Mouse (Mus musculus) heart, adult 2 months (tissue): ENCODE measurements around the gene Spag6.

Experiments
- EP300 ChIP-seq: fragments of 200-500 bp; IDR thresholded peaks from 2 replicates; pipeline ENCODE4 v1.6.1; 2011; ENCODE audit warnings: low read depth, low read length, control low read depth; ENCODE audit not compliant: insufficient read depth
- POLR2A ChIP-seq: fragments of 200-500 bp; IDR thresholded peaks from 2 replicates; pipeline ENCODE4 v1.6.1; 2011; ENCODE audit warnings: mild to moderate bottlenecking, low read depth, low read length, control low read depth; ENCODE audit not compliant: insufficient read depth

- TF ChIP-seq POLR2A (no peak), EP300 (no peak)
These were observed 6.9 kb upstream of the Spag6 start for GRCm38 (mm10) chr2:18686826-18687519.
